Mouse (Mus musculus): Measurements from ENCODE around the gene St7.

St7 gene

GRCm38 (mm10) chr6:17747724-17748123 lies 55.0 kb downstream of the St7 start:
- in situ Hi-C loops (cut with MboI; ENCODE audit: low pct_unique_long_range_greater_than_20kb in 1 of 2, low sequenced_read_pairs in 2 of 2, unreplicated experiment in 1 of 2), result no loop called here

- in situ Hi-C loops (cut with MboI; ENCODE audit: low pct_unique_long_range_greater_than_20kb in 1 of 2, low sequenced_read_pairs in 2 of 2, unreplicated experiment in 1 of 2), result no loop called here
These were observed 56.3 kb downstream of the St7 start for GRCm38 (mm10) chr6:17748866-17749582.

- in situ Hi-C loops (cut with MboI; ENCODE audit: low pct_unique_long_range_greater_than_20kb in 1 of 2, low sequenced_read_pairs in 2 of 2, unreplicated experiment in 1 of 2), result no loop called here
These were observed 56.9 kb downstream of the St7 start for GRCm38 (mm10) chr6:17749596-17749995.

DNA sequence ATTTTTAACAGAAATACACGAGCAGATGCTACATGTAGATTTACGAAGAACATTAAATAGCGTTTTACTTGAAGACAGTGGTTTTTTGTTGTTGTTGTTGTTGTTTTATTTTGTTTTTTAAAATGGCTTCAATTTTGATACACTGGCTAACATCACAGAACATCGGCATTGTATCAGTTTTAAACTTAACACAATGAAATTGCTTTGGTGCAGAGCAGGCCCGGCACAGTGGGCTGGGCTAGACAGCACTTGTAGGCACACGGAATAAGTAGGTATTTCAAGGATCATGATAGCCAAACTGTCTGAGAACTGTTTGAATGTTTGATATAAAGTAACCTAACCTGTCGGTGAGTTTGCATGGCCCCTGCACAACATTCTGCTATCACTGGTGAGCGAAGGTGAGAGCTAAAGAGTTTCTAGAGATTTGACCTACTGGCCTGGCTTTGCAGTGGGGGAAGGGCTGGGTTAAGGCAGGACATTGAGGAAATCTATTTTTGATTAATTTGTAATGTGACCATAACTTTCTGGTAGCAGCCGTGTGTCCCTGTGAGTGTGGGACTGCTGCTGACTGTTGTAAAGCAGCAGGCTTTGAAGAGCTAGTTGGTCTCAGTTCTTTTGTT lies 57.4 kb downstream of the St7 start:
- in situ Hi-C loops (cut with MboI; ENCODE audit: low pct_unique_long_range_greater_than_20kb in 1 of 2, low sequenced_read_pairs in 2 of 2, unreplicated experiment in 1 of 2), result no loop called here

GRCm38 (mm10) chr6:17750957-17751356 lies 58.2 kb downstream of the St7 start:
- in situ Hi-C loops (cut with MboI; ENCODE audit: low pct_unique_long_range_greater_than_20kb in 1 of 2, low sequenced_read_pairs in 2 of 2, unreplicated experiment in 1 of 2), result no loop called here

DNA sequence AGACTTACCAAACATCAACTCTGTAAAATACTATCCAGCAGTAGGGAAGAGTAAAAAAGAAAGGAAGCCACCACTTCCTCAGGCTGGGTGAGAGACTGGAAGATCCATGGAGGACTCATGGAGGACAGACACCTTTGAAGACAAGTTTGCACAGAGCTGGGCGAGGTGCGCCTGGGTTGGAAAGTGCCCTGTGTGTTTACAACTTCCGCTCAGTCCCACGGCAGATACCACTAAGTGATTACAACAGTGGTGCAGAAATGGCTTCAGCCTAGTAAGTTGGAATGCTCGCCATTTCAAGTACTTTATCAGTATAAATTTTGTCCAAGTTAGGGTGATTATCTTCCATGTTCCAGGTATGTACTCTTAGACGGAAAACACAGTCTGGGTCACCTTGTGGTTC lies 63.2 kb downstream of the St7 start:
- in situ Hi-C loops (cut with MboI; ENCODE audit: low pct_unique_long_range_greater_than_20kb in 1 of 2, low sequenced_read_pairs in 2 of 2, unreplicated experiment in 1 of 2), result no loop called here

GRCm38 (mm10) chr6:17758568-17758967 lies 65.8 kb downstream of the St7 start:
- in situ Hi-C loops (cut with MboI; ENCODE audit: low pct_unique_long_range_greater_than_20kb in 1 of 2, low sequenced_read_pairs in 2 of 2, unreplicated experiment in 1 of 2), result no loop called here

- in situ Hi-C loops (cut with MboI; ENCODE audit: low pct_unique_long_range_greater_than_20kb in 1 of 2, low sequenced_read_pairs in 2 of 2, unreplicated experiment in 1 of 2), result no loop called here
These were observed 71.4 kb downstream of the St7 start for GRCm38 (mm10) chr6:17763963-17764659.

GRCm38 (mm10) chr6:17764660-17764998 lies 71.9 kb downstream of the St7 start:
- in situ Hi-C loops (cut with MboI; ENCODE audit: low pct_unique_long_range_greater_than_20kb in 1 of 2, low sequenced_read_pairs in 2 of 2, unreplicated experiment in 1 of 2), result no loop called here

- in situ Hi-C loops (cut with MboI; ENCODE audit: low pct_unique_long_range_greater_than_20kb in 1 of 2, low sequenced_read_pairs in 2 of 2, unreplicated experiment in 1 of 2), result no loop called here
These were observed 77.4 kb downstream of the St7 start for GRCm38 (mm10) chr6:17769972-17770644.

- in situ Hi-C loops (cut with MboI; ENCODE audit: low pct_unique_long_range_greater_than_20kb in 1 of 2, low sequenced_read_pairs in 2 of 2, unreplicated experiment in 1 of 2), result no loop called here
These were observed 78.1 kb downstream of the St7 start for GRCm38 (mm10) chr6:17770645-17771345.

GRCm38 (mm10) chr6:17771456-17771855 lies 78.7 kb downstream of the St7 start:
- in situ Hi-C loops (cut with MboI; ENCODE audit: low pct_unique_long_range_greater_than_20kb in 1 of 2, low sequenced_read_pairs in 2 of 2, unreplicated experiment in 1 of 2), result no loop called here

GRCm38 (mm10) chr6:17772514-17772913 lies 79.8 kb downstream of the St7 start:
- in situ Hi-C loops (cut with MboI; ENCODE audit: low pct_unique_long_range_greater_than_20kb in 1 of 2, low sequenced_read_pairs in 2 of 2, unreplicated experiment in 1 of 2), result no loop called here

DNA sequence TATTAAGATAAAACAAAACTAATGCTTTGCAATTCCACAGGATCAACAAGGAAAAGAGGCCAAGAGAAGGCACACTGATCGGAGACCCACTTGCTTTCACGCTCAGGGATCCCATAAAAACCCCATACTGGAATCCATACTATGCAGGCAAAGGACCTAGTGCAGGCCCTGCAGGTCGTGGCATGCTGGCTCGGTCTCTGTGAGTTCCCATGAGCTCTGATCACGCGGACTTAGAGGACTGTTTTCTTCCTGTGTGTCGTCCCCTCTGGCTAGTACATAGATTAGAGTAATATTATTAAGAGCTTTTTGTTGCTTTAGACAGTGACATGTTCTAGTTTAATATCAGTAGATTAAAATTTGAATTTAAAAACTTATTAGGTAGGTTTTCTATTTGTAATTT lies 83.3 kb downstream of the St7 start:
- in situ Hi-C loops (cut with MboI; ENCODE audit: low pct_unique_long_range_greater_than_20kb in 1 of 2, low sequenced_read_pairs in 2 of 2, unreplicated experiment in 1 of 2), result no loop called here

DNA sequence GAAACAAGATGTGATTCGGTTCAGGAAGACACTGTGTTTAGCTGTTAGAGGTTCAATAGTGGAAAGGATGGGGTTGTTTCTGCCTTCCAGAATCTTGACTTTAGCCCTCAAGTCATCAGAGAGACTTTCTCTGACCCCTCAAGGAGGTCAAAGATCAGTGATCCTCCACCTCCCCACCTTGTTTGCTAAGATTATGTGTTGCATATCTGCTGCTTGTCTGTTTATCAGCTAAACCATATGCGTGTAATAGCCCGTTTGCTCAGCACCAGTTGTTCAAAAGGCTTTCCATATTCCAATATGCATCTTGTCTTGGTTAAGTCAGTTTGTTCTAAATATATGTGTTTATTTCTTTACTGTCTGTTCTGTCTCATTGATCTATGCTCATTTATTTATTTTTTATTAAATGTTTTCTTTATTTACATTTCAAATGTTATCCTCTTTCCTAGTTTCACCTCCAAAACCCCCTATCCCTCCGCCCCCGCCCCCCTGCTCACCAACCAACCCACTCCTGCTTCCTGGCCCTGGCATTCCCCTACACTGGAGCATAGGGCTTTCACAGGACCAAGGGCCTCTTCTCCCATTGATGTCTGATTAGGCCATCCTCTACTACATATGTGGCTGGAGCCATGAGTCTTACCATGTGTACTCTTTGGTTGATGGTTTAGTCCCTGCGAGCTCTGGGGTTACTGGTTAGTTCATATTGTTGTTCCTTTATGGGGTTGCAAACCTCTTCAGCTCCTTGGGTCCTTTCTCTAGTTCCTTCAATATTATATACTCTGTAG lies 84.5 kb downstream of the St7 start:
- in situ Hi-C loops (cut with MboI; ENCODE audit: low pct_unique_long_range_greater_than_20kb in 1 of 2, low sequenced_read_pairs in 2 of 2, unreplicated experiment in 1 of 2), result no loop called here

DNA sequence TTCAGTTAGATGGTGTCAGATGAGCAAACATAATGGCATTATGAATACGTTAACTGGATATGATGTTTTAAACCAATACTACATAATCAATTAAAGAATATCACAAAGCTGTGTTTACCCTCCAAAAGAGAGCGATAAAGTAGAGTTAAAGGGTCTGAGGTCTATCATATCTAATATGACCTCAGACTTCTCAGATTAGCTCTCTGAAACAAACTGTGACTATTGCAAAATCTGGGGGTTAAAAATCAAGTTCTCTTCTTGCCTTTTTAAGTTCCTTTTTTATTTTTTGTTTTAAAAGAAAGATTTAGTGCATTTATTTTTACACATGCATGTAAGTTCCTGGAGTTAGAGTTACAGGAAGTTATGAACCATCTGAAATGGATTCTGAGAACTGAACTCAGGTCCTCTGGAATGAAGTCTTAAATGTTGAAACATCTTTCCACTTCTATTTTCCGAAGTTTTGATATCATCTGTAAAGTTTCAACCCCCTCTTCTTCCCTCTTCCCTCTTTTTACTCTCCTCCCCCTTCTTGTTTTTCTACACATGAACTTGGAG lies 86.0 kb downstream of the St7 start:
- in situ Hi-C loops (cut with MboI; ENCODE audit: low pct_unique_long_range_greater_than_20kb in 1 of 2, low sequenced_read_pairs in 2 of 2, unreplicated experiment in 1 of 2), result no loop called here

DNA sequence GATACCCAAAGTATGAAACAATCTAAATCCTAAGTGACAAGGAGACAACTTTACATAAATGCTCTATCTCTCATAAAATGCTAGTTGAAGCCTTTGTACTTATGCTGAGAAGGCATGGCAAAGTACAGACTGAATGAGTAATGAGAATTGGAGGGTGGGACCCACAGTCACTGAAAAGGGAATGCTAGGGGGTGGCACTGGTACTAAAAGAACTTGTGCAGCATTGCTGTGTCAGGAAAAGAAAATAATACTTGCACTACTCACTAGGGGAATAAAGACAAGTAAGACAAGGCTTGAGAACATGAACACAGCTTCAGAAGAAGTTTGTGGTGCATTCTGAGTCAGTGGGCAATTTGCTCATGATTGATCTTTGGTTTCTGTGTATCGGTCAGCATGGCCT lies 90.8 kb downstream of the St7 start:
- in situ Hi-C loops (cut with MboI; ENCODE audit: low pct_unique_long_range_greater_than_20kb in 1 of 2, low sequenced_read_pairs in 2 of 2, unreplicated experiment in 1 of 2), result no loop called here

GRCm38 (mm10) chr6:17784523-17784922 lies 91.8 kb downstream of the St7 start:
- in situ Hi-C loops (cut with MboI; ENCODE audit: low pct_unique_long_range_greater_than_20kb in 1 of 2, low sequenced_read_pairs in 2 of 2, unreplicated experiment in 1 of 2), result no loop called here

All from mouse embryonic stem cell (cell line).